Mouse (Mus musculus): Measurements from ENCODE around the gene Col23a1. TPM values are rescaled to one million over a fixed set of nuclear protein-coding genes. Genes with fewer than 3 reads are reported as not detected.
A peak's percentile ranks its signal among the peaks of the same experiment; 100 is the strongest.

Gene Col23a1
- polyA plus RNA-seq (2012; rRNA removed) = 5.3 and 6.6 TPM in 2 replicates

- peaks cover 2% of the 10 kb centered on the region; the same call in 1 of the 2 replicates for H3K27me3 ChIP-seq (ENCODE audit: control insufficient read depth, insufficient read depth, low read length)
- TF ChIP-seq CTCF (IDR thresholded peaks at IDR 0.05; ENCODE audit: borderline replicate concordance, insufficient read depth, low read depth, low read length) (peak; percentile 69), POLR2A (IDR thresholded peaks at IDR 0.05; ENCODE audit: borderline replicate concordance, insufficient read depth, low read length) (no peak)
- DNase-seq = peak; percentile 46 to 55
- H3K27ac ChIP-seq (ENCODE audit: insufficient read depth, low read length) = no peak within 1 kb of the TSS
- under 1% methylated on average over 37 of the region's 38 CpGs for WGBS
- H3K4me1 ChIP-seq (ENCODE audit: control insufficient read depth, insufficient read depth, low read length) = no peaks in the 10 kb centered on the region
- H3K4me3 ChIP-seq (replicated peaks; ENCODE audit: insufficient read depth, low read depth, low read length) = peak within 1 kb of the TSS; percentile 34
Observed at GRCm38 (mm10) chr11:51289564-51290041, at the start of gene Col23a1. TSS of gene Col23a1 (plus strand) at chr11:51289920.

DNA sequence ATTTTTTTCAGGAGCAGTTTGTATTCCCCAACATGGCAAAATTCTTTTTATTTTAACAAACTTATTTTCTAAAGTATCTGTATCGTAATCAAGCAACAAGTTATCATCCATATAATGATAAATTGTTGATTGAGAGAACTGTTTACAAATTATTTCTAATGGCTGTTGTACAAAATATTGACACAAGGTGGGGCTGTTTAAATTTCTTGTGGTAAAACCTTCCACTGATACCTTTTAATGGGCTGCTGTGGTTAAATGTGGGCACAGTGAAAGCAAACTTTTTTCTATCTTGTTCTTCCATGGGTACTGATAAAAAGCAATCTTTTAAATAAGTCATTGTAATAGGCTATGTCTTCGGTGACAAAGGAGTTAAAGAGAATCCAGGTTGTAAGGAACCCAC, 46.8 kb upstream of the Col23a1 start:
- no peaks in the 10 kb centered on the region for H3K4me1 ChIP-seq (ENCODE audit: control insufficient read depth, insufficient read depth, low read length)
- no peak for DNase-seq
- no peak for TF ChIP-seq POLR2A (IDR thresholded peaks at IDR 0.05; ENCODE audit: borderline replicate concordance, insufficient read depth, low read length)
- no peak for TF ChIP-seq CTCF (IDR thresholded peaks at IDR 0.05; ENCODE audit: borderline replicate concordance, insufficient read depth, low read depth, low read length)
- H3K27me3 ChIP-seq (ENCODE audit: control insufficient read depth, insufficient read depth, low read length) = no peaks in the 10 kb centered on the region
- no peak overlapping the region for H3K4me3 ChIP-seq (replicated peaks; ENCODE audit: insufficient read depth, low read depth, low read length)
- WGBS = 86% methylated on average over 2 of the region's 2 CpGs
- H3K27ac ChIP-seq (ENCODE audit: insufficient read depth, low read length) = no peak overlapping the region

DNA sequence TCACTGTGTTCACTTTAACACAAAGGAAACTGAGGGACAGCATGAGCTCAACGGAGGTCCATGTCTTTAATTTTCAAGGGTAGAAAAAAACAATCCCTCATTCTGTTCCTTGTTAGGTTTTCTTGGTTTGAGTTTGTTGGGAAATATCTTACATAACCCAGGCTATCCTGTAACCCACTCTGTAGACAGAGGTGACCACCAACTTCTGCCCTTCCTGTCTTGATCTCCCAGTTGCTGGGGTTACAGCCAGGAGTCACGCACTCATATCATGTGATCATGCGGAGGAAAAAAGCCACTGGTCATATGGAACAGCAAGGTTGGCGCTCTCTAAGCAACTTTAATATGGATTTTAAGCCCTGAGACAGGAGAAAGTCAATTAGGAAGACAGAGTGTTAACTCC, 32.7 kb upstream of the Col23a1 start:
- no peak for DNase-seq
- no peak overlapping the region for H3K27ac ChIP-seq (ENCODE audit: insufficient read depth, low read length)
- no peak overlapping the region for H3K4me3 ChIP-seq (replicated peaks; ENCODE audit: insufficient read depth, low read depth, low read length)
- no peaks in the 10 kb centered on the region for H3K4me1 ChIP-seq (ENCODE audit: control insufficient read depth, insufficient read depth, low read length)
- WGBS = 91% methylated on average over 4 of the region's 4 CpGs
- no peak for TF ChIP-seq POLR2A (IDR thresholded peaks at IDR 0.05; ENCODE audit: borderline replicate concordance, insufficient read depth, low read length)
- TF ChIP-seq CTCF (IDR thresholded peaks at IDR 0.05; ENCODE audit: borderline replicate concordance, insufficient read depth, low read depth, low read length) = no peak
- no peaks in the 10 kb centered on the region for H3K27me3 ChIP-seq (ENCODE audit: control insufficient read depth, insufficient read depth, low read length)

DNA sequence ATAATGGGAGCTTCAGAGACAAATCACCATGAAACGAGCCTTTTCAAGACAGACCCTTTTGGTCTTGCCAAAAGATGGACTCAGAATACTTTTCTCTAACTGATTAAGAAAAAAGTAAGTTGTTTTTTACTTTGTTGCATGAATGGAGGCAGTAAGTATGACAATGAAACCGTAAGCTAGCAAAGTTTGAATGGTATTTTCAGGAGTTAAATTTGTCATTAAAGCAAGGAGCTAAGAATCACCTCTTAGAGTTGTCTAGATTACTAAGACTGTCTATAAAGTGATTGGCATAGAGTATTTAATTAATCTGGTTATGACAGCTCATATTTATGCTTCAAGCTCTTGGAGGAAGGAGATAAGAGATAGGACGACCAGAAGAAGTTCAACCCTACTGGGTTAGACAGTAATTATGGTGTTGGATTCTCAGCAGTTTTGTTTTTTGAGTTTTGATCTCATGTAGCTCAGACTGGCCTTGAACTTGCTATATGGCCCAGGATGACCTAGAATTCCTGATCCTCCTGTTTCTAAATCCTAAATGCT, 28.0 kb upstream of the Col23a1 start, which contains the start of gene Clk4:
Gene Clk4, plus strand, starts transcription at position 51 of the 540 bp plus-strand sequence.
- no peak for DNase-seq
- H3K4me3 ChIP-seq (replicated peaks; ENCODE audit: insufficient read depth, low read depth, low read length) = peak within 1 kb of the TSS; percentile 82
- H3K4me1 ChIP-seq (ENCODE audit: control insufficient read depth, insufficient read depth, low read length) = peaks cover 3% of the 10 kb centered on the region; the same call in 1 of the 2 replicates
- 73% methylated on average over 3 of the region's 3 CpGs for WGBS
- TF ChIP-seq CTCF (IDR thresholded peaks at IDR 0.05; ENCODE audit: borderline replicate concordance, insufficient read depth, low read depth, low read length) = no peak
- TF ChIP-seq POLR2A (IDR thresholded peaks at IDR 0.05; ENCODE audit: borderline replicate concordance, insufficient read depth, low read length) = no peak
- H3K27me3 ChIP-seq (ENCODE audit: control insufficient read depth, insufficient read depth, low read length) = no peaks in the 10 kb centered on the region
- H3K27ac ChIP-seq (ENCODE audit: insufficient read depth, low read length) = peak within 1 kb of the TSS; percentile 67

GRCm38 (mm10) chr11:51262342-51263285, 27.1 kb upstream of the Col23a1 start, which contains the start of gene BC049762:
TSS of gene BC049762 (minus strand) at chr11:51263046.
- H3K4me1 ChIP-seq (ENCODE audit: control insufficient read depth, insufficient read depth, low read length) = peaks cover 6% of the 10 kb centered on the region; the same call in 1 of the 2 replicates
- peak; percentile 99 for TF ChIP-seq POLR2A (IDR thresholded peaks at IDR 0.05; ENCODE audit: borderline replicate concordance, insufficient read depth, low read length)
- no peak for TF ChIP-seq CTCF (IDR thresholded peaks at IDR 0.05; ENCODE audit: borderline replicate concordance, insufficient read depth, low read depth, low read length)
- no peaks in the 10 kb centered on the region for H3K27me3 ChIP-seq (ENCODE audit: control insufficient read depth, insufficient read depth, low read length)
- DNase-seq = peak; percentile 99
- 6% methylated on average over 57 of the region's 57 CpGs for WGBS
- peak within 1 kb of the TSS; percentile 89 for H3K27ac ChIP-seq (ENCODE audit: insufficient read depth, low read length)
- H3K4me3 ChIP-seq (replicated peaks; ENCODE audit: insufficient read depth, low read depth, low read length) = peak within 1 kb of the TSS; percentile 82

DNA sequence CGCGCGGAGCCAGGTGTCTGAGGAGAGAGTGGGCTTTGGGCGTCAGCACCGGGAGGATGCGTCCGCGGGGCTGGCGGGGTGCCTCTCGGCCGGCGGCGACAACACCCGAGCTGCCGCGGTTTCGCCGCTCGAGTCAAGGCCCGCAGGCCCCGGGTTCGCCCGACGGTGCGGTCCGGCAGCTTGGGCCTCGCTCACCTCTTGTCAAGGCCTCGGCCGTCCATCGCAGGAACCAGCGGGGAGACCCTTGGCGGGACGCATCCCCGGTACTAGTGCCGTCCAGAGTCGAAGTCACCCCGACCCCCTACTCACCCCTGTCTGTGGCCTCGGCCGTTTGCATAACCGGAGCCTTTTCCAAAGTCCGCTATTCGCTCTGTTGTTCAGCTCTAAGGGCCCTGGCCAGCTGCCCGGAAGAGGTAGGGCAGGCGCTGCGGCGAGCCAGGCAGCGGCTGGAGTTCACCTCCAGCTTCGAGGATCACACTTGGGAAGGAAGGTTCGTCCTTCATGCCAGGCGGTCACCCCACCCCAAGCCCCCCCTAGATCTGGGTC, 26.4 kb upstream of the Col23a1 start:
- Histone ChIP-seq H3K4me1 (ENCODE audit: control insufficient read depth, insufficient read depth, low read length) (peaks cover 6% of the 10 kb centered on the region; the same call in 1 of the 2 replicates), H3K4me3 (replicated peaks; ENCODE audit: insufficient read depth, low read depth, low read length) (peak overlapping the region; percentile 82), H3K27me3 (ENCODE audit: control insufficient read depth, insufficient read depth, low read length) (no peaks in the 10 kb centered on the region), H3K27ac (ENCODE audit: insufficient read depth, low read length) (peak overlapping the region; percentile 89)
- TF ChIP-seq POLR2A (IDR thresholded peaks at IDR 0.05; ENCODE audit: borderline replicate concordance, insufficient read depth, low read length) = no peak
- TF ChIP-seq CTCF (IDR thresholded peaks at IDR 0.05; ENCODE audit: borderline replicate concordance, insufficient read depth, low read depth, low read length) = no peak
- peak in 1 of 2 experiments; percentile 70 for DNase-seq
- under 1% methylated on average over 50 of the region's 50 CpGs for WGBS

DNA sequence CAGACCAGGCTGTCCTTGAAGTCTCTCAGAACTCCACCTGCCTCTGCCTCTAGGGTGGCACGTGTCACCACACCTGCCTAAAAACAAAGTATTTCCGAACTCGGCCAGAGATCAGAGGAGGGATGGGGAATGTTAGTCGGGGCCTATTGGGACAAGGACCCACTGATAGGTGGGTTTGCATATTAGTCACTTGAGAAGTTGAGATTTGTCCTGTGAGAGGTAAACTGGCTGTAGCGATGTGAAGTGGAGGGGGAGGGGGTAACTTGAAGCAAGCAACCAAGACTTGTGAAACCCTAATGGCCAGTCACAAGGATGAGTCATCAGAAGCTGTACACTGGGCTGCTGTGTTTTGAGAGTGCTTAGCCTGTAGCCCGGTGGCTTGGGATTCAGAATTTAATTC, 25.4 kb upstream of the Col23a1 start:
- no peak for TF ChIP-seq CTCF (IDR thresholded peaks at IDR 0.05; ENCODE audit: borderline replicate concordance, insufficient read depth, low read depth, low read length)
- no peak for TF ChIP-seq POLR2A (IDR thresholded peaks at IDR 0.05; ENCODE audit: borderline replicate concordance, insufficient read depth, low read length)
- WGBS = 10% methylated on average over 6 of the region's 6 CpGs
- H3K4me3 ChIP-seq (replicated peaks; ENCODE audit: insufficient read depth, low read depth, low read length) = peak overlapping the region; percentile 82
- peak in 1 of 2 experiments; percentile 26 for DNase-seq
- no peak overlapping the region for H3K27ac ChIP-seq (ENCODE audit: insufficient read depth, low read length)
- no peaks in the 10 kb centered on the region for H3K27me3 ChIP-seq (ENCODE audit: control insufficient read depth, insufficient read depth, low read length)
- H3K4me1 ChIP-seq (ENCODE audit: control insufficient read depth, insufficient read depth, low read length) = peaks cover 6% of the 10 kb centered on the region; the same call in 1 of the 2 replicates
